Mouse (Mus musculus) olfactory bulb, adult 2 months (tissue): ENCODE data around the gene Iqcn.

Experiments used
- CTCF ChIP-seq: fragments of 200-500 bp; IDR thresholded peaks from 2 replicates; pipeline ENCODE4 v1.5.1; 2012; ENCODE audit warnings: low read depth, mild to moderate bottlenecking, low read length, moderate library complexity; ENCODE audit not compliant: insufficient read depth
- POLR2A ChIP-seq: fragments of 200-500 bp; IDR thresholded peaks from 2 replicates; pipeline ENCODE4 v1.6.1; 2012; ENCODE audit warnings: mild to moderate bottlenecking, low read depth, low read length, moderate library complexity; ENCODE audit not compliant: insufficient read depth

DNA sequence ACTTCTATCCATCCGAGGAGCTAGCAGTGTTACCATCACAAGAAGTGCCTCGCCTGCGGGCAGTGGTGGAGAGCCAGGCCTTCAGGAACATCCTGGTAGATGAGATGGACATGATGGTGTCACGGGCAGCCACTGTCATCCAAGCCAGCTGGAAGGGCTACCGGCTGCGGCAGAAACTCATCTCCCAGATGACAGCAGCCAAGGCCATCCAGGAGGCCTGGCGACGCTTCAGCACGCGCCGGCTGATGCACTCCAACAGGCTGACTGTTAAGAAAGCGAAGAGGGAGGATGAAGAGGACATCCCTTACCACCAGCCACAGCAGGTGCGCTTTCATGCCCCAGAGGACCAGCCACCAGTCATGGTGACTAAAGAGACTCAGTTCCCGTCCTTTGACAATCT, 5.0 kb downstream of the Iqcn start:
- TF ChIP-seq POLR2A (no peak), CTCF (no peak)
